Mouse (Mus musculus) neural tube, embryonic 11.5 days (tissue): Measurements from ENCODE around the gene Tenm4. TPM values are rescaled to one million over a fixed set of nuclear protein-coding genes. Genes with fewer than 3 reads are reported as not detected.

ENCODE experiments used
- ATAC-seq: fragments of 200-750 bp; cut with Nextera tagmentation; 2 replicates; pipeline ENCODE4 v1.8.0; 2017; ENCODE audit warnings: moderate number of reproducible peaks, mild to moderate bottlenecking, moderate TSS enrichment, moderate library complexity; ENCODE audit not compliant: insufficient read depth, low FRiP score, low TSS enrichment
- DNase-seq: peaks from one replicate; pipeline ENCODE4 v3.0.0-alpha.2; 2015; ENCODE audit warnings: low spot score
- H3K27ac ChIP-seq: fragments of 300-500 bp; sonication (generic); 2 replicates; pipeline ENCODE4 v1.5.1; 2014; ENCODE audit warnings: low read depth, mild to moderate bottlenecking, low read length
- H3K27me3 ChIP-seq: fragments of 300-500 bp; sonication (generic); 2 replicates; pipeline ENCODE4 v1.6.1; 2014; ENCODE audit warnings: mild to moderate bottlenecking, low read length, mixed read lengths; ENCODE audit not compliant: control insufficient read depth, insufficient read depth
- H3K36me3 ChIP-seq: fragments of 300-500 bp; sonication (generic); 2 replicates; pipeline ENCODE4 v1.6.1; 2014; ENCODE audit warnings: mild to moderate bottlenecking, low read length, moderate library complexity, mixed read lengths; ENCODE audit not compliant: control insufficient read depth, insufficient read depth
- H3K4me1 ChIP-seq: fragments of 300-500 bp; sonication (generic); 2 replicates; pipeline ENCODE4 v1.6.1; 2014; ENCODE audit warnings: low read length, mixed read lengths; ENCODE audit not compliant: control insufficient read depth, insufficient read depth
- H3K4me2 ChIP-seq: fragments of 300-500 bp; sonication (generic); 2 replicates; pipeline ENCODE4 v1.6.1; 2014; ENCODE audit warnings: low read depth, mild to moderate bottlenecking, moderate library complexity
- H3K4me3 ChIP-seq: fragments of 300-500 bp; sonication (generic); 2 replicates; pipeline ENCODE4 v1.5.1; 2014; ENCODE audit warnings: low read depth, low read length
- H3K9ac ChIP-seq: fragments of 300-500 bp; sonication (generic); 2 replicates; pipeline ENCODE4 v1.6.1; 2014; ENCODE audit warnings: mild to moderate bottlenecking, low read length
- H3K9me3 ChIP-seq: fragments of 300-500 bp; sonication (generic); 2 replicates; pipeline ENCODE4 v1.6.1; 2016; ENCODE audit warnings: low read length; ENCODE audit not compliant: control insufficient read depth
- WGBS: fragments of 180-500 bp; shearing (Covaris S2); extraction: QIAGEN DNeasy Blood & Tissue Kit; methylation state at CpG from one replicate; pipeline ENCODE4 v1.1.7; 2014; 5-methylcytosine and 5-hydroxymethylcytosine counted together
- polyA plus RNA-seq: library from polyadenylated mRNA; unstranded; fragments of >200 nt; fragmentation: Nextera tagmentation; extraction: Ambion mirVana; gene quantifications from 2 replicates; pipeline ENCODE4 v1.2.1, GENCODE M21; 2014

Tenm4 gene
- polyA plus RNA-seq, 1 experiment from 2014 or later: 32.7 TPM

DNA sequence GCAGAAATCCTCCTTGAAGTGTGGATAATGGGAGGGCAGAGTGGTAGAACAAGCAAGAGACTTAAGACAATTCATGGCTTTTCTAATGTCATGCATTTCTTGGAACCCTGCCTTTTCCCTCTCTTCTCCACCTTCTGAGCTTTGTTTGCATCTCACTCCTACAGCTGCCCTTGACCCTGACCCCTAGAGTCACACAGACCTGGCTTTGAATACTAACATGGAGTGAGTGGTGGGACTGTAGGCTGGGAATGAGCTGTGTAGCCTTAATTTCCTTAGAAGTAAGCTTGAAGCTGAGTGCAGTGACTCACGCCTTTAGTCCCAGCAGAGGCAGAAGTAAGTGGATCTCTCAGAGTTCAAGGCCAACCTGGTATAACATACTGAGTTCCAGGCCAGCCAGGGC, 733.9 kb downstream of the Tenm4 start:
- Histone ChIP-seq H3K4me3 (no peak overlapping the region), H3K27ac (no peak overlapping the region), H3K4me1 (peaks cover 2% of the 10 kb centered on the region), H3K9me3 (no peaks in the 10 kb centered on the region), H3K27me3 (no peaks in the 10 kb centered on the region), H3K36me3 (peaks cover 3% of the 10 kb centered on the region; the same call in 1 of the 2 replicates), H3K9ac (no peak overlapping the region), H3K4me2 (no peak overlapping the region)
- ATAC-seq (no peak), DNase-seq (no peak)
- 83% methylated on average over 1 of the region's 1 CpGs for WGBS

DNA sequence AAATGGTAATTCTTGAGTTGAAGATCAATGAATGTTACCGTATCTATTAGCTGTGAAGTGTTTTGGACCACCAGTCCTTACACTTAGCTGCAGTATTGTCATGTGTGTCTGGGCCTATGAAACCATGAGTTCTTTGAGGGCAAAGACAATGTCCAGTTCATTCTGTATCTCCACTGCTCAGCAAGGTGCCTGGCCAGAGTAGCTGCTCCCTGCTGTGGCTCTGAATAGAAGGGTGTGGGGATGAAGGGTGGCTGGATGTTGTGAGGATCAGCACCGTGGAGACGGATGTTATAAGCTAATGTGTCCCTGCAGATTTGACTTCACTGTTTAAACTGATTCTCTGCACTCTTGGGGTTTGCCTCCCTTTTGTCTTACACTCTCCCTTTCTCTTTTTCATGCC, 734.4 kb downstream of the Tenm4 start:
- H3K27ac ChIP-seq: no peak overlapping the region
- no peak overlapping the region for H3K4me2 ChIP-seq
- ATAC-seq: no peak
- H3K4me1 ChIP-seq: peaks cover 2% of the 10 kb centered on the region
- DNase-seq: no peak
- 72% methylated on average over 3 of the region's 3 CpGs for WGBS
- H3K27me3 ChIP-seq: no peaks in the 10 kb centered on the region
- H3K9ac ChIP-seq: no peak overlapping the region
- no peak overlapping the region for H3K4me3 ChIP-seq
- peaks cover 3% of the 10 kb centered on the region; the same call in 1 of the 2 replicates for H3K36me3 ChIP-seq
- no peaks in the 10 kb centered on the region for H3K9me3 ChIP-seq

DNA sequence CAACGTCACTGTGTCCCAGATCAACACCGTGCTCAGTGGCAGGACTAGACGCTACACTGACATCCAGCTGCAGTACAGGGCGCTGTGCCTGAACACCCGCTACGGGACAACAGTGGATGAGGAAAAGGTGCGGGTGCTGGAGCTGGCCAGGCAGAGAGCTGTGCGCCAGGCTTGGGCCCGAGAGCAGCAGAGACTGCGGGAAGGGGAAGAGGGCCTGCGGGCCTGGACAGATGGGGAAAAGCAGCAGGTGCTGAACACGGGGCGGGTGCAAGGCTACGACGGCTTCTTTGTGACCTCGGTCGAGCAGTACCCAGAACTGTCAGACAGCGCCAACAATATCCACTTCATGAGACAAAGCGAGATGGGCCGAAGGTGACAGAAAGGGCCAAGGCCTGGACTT, 735.2 kb downstream of the Tenm4 start:
- Histone ChIP-seq H3K27ac (no peak overlapping the region), H3K27me3 (no peaks in the 10 kb centered on the region), H3K4me1 (peaks cover 2% of the 10 kb centered on the region), H3K4me3 (no peak overlapping the region), H3K36me3 (peaks cover 3% of the 10 kb centered on the region; the same call in 1 of the 2 replicates), H3K9ac (no peak overlapping the region), H3K4me2 (no peak overlapping the region), H3K9me3 (no peaks in the 10 kb centered on the region)
- 81% methylated on average over 20 of the region's 20 CpGs for WGBS
- ATAC-seq: 0 out of 2 replicates have a peak, but pooled peaks have one; percentile 49
- DNase-seq: no peak

DNA sequence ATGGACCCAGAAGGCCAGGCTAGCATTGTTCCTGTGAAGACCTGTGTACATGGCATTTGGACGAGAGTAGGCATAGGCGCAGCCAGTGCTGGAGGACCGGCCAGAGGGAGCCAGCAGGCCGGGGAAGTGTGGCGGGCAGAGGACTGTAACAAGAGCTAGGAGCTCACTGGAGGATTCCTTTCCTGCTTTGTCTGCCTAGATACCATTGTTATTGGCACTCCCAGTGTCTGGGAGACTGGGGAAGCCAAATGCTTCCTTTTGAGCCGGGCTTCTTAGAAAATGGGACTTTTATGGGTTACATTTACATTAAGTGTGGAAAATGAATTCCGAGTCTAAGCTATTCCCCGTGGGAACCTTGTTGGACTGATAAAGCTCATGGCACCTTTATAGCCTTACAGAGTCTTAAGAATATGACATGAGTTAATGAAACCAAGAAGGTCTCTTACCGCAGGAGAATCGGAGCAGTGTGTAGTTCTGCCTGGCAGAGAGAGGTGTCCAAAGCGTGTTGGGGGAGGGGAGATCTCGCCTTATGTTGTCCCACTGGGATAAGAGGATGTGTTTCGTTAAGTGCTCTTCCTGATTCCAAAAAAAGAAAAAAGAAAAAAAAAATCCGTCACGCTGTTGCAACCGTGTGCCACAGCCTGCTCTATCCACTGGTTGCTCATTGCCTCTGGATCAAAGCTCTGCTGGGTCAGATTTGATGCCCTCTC, 737.1 kb downstream of the Tenm4 start:
- Histone ChIP-seq H3K9me3 (no peaks in the 10 kb centered on the region), H3K4me1 (peaks cover 2% of the 10 kb centered on the region), H3K4me2 (no peak overlapping the region), H3K9ac (no peak overlapping the region), H3K27me3 (no peaks in the 10 kb centered on the region), H3K36me3 (peaks cover 3% of the 10 kb centered on the region; the same call in 1 of the 2 replicates), H3K27ac (no peak overlapping the region), H3K4me3 (no peak overlapping the region)
- DNase-seq (peak; percentile 11), ATAC-seq (no peak)
- 66% methylated on average over 16 of the region's 16 CpGs for WGBS

DNA sequence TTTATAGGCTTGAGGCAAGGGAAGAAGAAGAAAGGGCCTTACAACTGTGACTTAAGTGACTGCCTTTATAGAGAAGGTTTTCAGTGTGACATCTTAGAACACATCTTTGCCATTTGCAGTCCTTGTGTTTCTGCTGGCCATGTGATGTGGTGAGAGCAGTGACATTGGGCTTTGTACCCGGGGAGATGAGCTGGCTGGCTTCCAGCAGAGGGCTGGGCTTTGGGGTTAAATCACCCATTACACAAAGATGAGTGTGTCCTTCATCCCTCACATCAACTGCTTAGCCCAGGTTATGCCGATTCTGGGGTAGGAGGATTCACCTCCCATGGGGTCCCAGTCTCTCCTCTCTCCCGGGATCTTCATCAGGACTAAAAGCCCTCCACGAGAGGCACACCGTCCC, 738.8 kb downstream of the Tenm4 start:
- 78% methylated on average over 5 of the region's 5 CpGs for WGBS
- Histone ChIP-seq H3K9ac (no peak overlapping the region), H3K27me3 (no peaks in the 10 kb centered on the region), H3K9me3 (no peaks in the 10 kb centered on the region), H3K4me3 (no peak overlapping the region), H3K4me1 (no peaks in the 10 kb centered on the region; the same call in 1 of the 2 replicates), H3K36me3 (peaks cover 3% of the 10 kb centered on the region; the same call in 1 of the 2 replicates), H3K4me2 (no peak overlapping the region), H3K27ac (no peak overlapping the region)
- ATAC-seq (no peak), DNase-seq (no peak)

DNA sequence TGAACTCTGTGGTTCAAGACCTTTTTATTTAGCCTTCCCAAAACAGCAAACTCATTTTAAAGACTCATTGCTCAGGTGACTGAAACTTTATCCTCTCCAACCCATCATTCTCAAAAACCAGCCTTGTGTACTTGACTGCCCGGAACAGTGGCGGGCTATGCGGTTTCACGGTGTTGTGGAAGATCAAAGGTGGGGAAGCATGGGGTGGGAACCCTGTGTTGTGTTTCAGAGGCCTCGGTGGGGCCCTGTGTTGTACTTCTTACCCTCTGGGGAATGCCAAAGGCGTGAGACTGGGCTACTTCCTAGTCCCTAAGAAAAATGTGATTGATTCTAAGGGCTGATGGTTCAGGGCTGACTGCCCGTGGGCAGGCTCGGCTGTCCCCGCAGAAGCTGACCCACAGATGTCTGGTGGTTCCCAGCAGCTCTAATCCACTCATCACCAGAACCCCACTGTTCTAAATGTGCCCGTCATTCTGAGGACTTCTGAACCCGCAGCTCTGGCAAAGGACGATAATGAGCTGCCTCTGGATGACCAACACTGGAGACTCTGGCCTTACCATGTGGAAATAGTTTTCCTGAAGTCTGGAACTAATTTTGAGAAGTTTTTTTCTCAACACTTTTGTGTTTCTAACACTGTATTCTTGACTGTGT, 739.4 kb downstream of the Tenm4 start:
- H3K9me3 ChIP-seq: no peaks in the 10 kb centered on the region
- H3K36me3 ChIP-seq: peaks cover 3% of the 10 kb centered on the region; the same call in 1 of the 2 replicates
- no peak for ATAC-seq
- H3K4me3 ChIP-seq: no peak overlapping the region
- no peaks in the 10 kb centered on the region for H3K27me3 ChIP-seq
- H3K27ac ChIP-seq: no peak overlapping the region
- WGBS: 53% methylated on average over 12 of the region's 12 CpGs
- no peak overlapping the region for H3K4me2 ChIP-seq
- H3K4me1 ChIP-seq: no peaks in the 10 kb centered on the region
- no peak for DNase-seq
- no peak overlapping the region for H3K9ac ChIP-seq

DNA sequence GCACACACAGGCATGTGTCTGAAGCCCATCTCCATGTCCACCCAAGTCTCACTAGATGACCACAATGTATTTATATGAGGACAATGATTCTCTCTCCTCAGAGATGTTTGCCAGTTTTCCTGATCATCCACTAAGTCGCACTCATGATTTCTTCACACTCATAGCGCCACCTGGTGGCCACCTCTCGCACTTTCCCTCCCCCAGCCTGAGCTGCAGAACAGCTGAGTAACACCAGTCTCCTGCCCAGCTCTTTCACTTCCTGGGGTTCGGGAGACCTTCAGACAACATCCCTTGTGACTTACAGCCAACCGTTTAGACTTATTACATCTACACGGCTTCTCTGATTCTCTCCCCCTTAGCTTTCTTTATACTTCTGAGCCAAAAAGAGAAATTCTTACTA, 743.0 kb downstream of the Tenm4 start:
- Histone ChIP-seq H3K27ac (no peak overlapping the region), H3K4me2 (no peak overlapping the region), H3K27me3 (no peaks in the 10 kb centered on the region), H3K4me1 (no peaks in the 10 kb centered on the region), H3K9ac (no peak overlapping the region), H3K36me3 (no peaks in the 10 kb centered on the region), H3K9me3 (no peaks in the 10 kb centered on the region), H3K4me3 (no peak overlapping the region)
- 13% methylated on average over 6 of the region's 6 CpGs for WGBS
- ATAC-seq: peak; percentile 52; the same call in 1 of the 2 replicates
- peak; percentile 90 for DNase-seq

DNA sequence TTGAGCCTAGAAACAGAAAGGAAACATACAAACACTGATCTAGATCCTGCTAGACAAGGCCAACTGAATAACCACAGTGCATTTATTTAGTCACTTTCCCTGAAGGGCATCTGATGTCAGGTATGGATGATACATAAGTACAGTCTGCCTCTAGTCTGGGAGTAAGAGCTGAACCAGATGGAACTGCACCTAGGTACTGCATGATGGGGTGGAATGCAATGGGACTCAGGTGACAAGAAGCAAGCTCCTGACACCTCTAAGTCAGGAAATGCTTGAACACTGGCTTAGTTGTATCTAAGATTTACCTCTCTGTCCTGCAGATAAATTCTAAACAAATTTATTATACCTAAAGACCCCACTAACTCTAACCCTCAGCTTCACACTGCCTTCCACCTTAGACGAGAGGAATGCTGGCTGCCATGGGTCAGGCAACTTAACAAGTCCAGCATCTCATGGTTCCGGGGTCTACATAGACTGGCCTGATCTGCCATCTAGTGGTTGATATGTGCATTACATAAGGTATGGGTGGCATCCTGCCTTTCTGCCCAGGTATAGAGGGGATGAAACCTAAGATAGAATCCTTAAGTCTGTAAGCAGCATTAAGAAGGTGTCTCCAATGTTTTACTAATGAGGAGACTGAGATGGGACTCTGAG, 744.5 kb downstream of the Tenm4 start:
- peak; percentile 17; the same call in 1 of the 2 replicates for ATAC-seq
- H3K36me3 ChIP-seq: no peaks in the 10 kb centered on the region
- H3K9me3 ChIP-seq: no peaks in the 10 kb centered on the region
- no peaks in the 10 kb centered on the region for H3K4me1 ChIP-seq
- H3K27ac ChIP-seq: no peak overlapping the region
- H3K9ac ChIP-seq: no peak overlapping the region
- no peak overlapping the region for H3K4me2 ChIP-seq
- no peak overlapping the region for H3K4me3 ChIP-seq
- peak; percentile 57 for DNase-seq
- H3K27me3 ChIP-seq: no peaks in the 10 kb centered on the region
- WGBS: 2% methylated on average over 2 of the region's 2 CpGs
